Mouse (Mus musculus): ENCODE measurements around the gene Iqce. TPM values are rescaled to one million over a fixed set of nuclear protein-coding genes. Genes with fewer than 3 reads are reported as not detected.

Iqce gene
- 21.9 and 36.2 TPM in 2 replicates for total RNA-seq (2021)
- long read RNA-seq, full-length matches to known transcripts = 2 of 11 reads
- long read RNA-seq, partial matches to known transcripts = 4 of 11 reads
- long read RNA-seq, other reads (novel, unspliced or antisense) = 5 of 11 reads

DNA sequence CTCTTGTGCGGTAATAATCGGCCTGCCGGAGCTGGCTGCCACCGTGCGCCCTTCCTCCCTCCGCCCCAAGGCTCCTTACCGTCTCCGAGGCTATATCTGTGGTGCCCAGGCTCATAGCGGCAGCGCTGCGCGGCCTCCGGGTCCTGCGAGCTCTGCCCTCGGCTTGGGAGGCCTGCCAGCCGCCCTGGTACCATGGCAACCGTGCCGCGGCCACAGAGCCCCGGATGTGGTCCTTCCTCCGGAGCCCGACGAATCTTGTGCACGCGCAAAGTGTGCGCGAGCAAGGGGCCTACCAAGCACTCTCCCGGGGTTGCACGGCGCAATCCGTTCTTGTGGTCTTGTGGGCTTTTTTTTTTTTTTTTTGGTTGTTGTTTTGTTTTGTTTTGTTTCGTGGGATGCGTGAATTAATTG, at the start of gene Iqce:
Gene Iqce (minus strand): TSS at position 276 of the 411 bp plus-strand sequence.
- DNase-seq = peak; percentile 98

DNA sequence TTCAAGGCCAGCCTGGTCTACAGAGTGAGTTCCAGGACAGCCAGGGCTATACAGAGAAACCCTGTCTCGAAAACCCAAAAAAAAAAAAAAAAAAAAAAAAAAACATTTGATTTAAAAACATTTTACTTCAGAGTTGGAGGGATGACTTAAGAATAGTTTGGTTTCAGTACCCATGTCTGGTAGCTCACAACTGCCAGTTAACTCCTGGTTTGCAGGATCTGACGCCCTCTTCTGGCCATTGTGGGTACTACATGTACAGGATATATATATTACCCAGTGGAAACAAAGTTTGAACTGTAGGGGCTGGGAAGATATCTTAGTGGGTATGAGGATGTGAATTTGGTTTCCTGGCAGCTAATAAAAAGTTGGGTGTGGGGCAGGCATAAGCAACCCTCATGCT, 48.7 kb upstream of the Iqce start:
- no peak for DNase-seq

DNA sequence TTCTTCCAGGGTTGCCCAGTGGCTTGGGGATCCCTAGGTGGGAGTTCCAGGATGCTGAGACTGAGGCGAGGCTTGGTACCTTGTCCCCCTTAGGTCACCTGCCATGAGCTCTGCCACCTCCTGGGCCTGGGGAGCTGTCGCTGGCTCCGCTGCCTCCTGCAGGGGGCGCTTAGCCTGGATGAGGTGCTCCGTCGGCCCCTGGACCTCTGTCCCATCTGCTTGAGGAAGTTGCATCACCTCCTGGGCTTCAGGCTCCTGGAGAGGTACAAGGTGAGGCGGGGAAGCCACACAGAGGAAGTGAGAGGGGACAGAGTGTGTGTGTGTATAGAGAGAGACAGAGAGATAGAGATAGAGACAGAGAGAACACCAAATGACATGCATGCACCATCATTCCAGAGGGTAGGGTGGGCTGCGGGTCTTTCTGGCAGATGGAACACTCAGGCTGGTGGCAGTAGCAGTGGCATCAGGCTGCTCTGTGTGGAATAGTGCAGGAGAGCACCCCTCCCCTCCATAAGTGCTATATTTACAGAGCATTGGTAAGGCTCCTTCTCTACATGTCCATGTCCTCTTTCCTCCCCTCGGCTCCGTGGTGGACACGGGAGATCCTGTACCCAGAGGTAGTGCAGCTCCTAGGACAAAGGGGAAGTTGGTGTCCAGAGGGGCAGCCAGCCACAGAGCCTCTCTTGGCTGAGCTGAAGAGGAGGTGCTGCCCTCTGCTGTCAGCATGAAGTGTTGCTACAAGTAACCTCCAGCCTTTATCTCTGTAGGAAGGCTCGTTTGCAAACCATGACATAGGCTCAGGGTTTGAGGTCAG, 47.1 kb upstream of the Iqce start:
- DNase-seq = peak; percentile 73

DNA sequence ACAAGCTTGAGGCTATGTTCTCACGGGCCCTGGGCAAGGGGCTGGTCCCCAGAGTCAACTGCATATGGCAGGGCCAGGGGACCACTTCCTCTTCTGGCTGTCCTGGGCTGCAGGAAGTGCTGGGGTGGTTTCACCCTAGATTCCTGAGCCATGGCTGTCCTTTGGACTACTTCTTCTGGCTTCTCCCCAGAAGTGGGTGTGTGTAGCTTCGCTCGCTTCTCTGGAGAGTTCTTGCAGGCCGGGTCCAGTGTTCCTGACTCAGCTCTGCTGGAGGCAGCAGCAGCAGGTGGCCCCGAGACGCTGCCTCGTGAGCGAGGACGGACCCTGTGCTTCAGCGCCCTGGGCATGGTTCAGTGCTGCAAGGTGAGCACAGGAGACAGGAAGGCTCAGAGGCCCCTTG, 46.2 kb upstream of the Iqce start:
- DNase-seq = no peak

DNA sequence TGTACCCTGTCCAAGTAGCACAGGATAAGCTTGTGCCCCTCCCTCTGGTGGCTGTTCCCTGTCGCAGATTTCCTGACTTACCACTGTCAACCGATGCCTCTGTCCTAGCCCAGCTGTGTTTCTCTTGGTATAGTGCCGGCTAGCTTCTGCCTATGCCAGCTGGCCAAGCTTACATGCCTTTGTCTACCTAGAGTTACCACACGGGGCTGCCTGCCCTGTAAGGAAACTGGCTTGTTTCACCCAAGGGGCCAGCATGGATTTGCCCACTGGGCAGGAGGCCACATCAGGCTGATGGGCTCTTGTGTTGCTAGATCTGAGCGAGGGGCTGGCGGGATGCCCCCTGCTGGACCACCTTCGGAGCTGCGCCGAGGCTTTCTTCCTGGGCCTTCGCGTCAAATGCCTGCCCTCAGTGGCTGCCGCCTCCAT, 41.5 kb upstream of the Iqce start:
- DNase-seq = no peak

DNA sequence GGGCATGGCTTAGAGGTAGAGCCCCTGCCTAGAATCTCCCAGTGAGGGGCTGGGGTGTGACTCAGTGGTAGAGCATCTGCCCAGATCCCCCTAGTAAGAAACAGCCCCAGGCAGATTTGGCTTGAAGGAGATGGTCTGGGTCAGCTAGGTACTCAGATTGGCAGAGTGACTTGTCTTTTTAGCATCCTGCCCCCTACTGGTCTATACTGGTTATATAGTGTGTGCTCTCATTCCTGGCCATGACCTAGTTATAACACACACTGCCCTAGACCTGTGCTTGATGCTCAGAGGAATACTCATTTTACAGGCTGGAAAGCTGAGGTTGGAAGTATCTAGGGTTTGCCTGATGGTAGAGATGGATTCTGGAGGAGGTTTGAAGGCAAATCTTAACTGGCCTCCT, 39.7 kb upstream of the Iqce start:
- DNase-seq = no peak

DNA sequence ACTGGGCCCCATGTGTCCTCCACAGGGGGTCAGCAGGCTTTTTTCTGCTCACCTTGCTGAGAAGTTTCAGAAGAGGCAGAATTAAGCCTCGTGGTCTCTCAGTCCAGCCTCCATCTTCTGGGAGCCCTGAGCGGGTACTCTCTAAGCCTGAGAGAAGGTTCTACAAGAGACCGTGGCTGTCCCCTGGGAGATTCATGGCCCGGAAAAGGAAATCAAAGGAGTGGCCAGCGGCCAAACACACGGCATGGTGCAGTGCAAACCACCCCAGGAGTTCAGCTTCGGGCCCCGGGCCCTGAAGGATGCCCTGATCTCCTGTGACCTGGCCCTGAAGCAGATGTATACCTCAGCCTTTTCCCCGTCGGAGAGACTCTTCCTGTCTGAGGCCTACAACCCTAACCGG, 38.9 kb upstream of the Iqce start:
- peak; percentile 35 for DNase-seq

DNA sequence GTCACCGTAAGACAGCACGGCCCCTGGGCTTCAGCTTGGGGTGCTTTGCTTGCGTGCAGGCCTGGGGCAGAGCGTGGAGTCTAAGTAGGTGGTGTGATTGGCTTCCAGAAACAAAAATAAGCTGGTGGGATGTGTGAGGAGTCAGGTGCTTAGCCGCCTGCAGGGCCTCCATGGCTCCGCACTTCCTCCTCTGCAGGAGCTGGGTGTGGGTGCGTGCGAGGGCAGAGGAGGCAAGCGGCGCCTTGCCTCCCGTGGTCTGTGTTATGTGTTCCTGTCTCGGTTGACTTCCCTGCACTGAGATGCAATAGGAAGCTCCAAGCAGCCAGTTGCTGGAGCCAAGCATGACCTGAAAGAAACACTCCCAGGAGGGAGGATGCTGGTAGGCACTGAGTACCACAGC, 37.6 kb upstream of the Iqce start:
- no peak for DNase-seq

DNA sequence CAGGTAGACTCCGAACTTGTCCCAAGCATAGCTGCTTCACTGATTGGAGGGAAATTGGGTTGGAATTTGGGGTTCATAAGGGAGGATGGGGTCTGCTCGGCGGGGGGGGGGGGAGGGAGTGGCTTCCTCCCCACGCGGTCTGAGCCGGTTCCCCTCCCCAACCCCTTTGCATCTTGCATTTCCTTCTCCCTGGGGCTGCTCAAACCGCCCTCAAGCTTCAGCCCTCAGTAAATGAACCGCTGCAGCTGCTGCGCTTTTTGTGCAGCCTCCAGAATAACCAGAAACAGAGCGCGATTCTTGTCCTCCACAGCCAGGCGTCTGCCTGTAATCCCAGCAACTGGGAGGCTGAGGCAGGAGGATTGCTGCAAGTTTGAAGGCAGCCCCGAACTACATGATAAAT, 34.0 kb upstream of the Iqce start:
- DNase-seq = no peak

DNA sequence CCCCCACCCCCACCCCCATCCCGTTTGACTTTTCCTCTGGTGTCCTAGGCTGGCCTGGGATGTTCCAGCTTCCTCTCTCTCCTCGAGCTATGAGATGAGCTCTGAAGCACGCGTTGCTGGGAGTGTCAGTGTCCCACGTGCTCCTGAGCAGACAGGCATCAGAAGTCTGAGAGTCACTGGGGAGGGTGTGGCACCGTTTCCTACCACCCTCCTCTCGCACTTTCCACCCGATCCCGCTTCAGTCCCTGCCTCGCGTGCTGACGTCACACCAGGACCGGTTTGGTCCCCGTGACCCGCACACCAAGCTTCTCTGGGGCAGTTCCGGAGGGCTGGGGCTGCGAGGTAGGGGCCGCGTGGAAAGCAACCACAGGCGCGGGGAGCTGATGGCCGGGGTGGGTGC, 33.1 kb upstream of the Iqce start:
- peak; percentile 37 for DNase-seq

DNA sequence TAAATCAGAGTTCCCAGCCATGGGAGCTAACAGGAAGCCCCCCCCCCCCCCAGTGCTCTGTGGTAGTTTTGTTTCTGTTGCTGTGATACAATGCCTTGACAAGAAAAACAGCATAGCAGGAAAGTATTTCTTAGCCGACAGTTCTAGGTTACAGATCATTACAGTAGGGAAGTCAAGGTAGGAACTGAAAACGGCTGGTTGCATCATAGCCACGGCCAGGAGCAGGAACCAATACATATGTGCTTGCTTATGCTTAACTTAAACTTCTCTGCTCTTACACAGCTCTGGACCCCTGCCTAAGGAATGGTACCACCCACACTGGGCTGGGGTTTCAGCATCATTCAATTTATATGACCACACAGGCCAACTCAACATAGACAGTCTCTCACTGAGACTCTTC, 31.2 kb upstream of the Iqce start:
- DNase-seq = no peak

DNA sequence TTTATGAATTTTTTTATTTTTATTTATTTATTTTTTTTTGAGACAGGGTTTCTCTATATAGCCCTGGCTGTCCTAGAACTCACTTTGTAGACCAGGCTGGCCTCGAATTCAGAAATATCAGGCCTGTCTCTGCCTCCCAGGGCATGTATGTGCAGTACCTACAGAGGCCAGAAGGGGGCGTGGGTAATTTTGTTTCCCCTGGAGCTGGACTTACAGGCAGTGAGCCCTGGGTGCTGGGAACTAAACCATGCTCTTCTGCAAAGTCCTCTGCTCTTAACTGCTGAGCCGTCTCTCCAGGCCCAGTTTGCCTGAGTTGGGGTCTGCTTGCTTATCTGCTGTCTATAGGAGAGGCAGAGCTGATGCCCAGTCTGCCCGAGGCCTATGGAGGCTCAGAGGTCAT, 30.0 kb upstream of the Iqce start:
- DNase-seq = no peak

DNA sequence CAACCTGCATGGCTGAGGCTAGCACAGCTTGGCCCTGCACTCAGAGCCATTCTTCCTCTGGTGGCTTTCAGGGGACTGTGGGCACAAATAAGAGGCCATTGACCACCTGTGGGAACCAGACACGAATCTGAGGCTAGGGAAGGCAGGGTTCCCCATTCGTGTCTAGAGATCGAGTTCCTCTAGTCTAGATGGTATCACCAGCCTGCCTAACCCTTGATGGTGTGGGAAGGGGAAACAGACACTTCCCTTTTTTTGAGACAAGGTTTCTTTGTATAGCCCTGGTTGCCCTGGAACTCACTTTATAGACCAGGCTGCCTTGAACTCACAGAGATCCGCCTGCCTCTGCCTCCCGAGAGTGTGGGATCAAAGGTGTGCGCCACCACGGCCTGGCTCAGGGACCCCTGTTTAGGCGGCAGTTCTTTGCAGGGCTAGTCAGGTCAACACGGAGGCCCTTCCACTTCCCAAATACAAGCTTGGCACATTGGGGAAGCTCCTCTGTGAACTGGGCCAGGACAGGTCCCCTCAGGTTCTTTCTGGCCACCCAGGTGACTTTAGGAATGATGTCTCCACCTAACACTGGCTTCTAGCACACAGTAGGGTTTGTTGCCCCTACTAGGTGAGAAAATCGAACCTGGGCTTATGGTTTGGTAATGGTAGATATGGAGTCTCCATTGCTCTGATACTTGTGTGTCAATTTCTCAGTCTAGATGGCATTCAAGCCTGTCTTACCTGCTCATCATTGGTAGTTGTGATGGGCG, 29.0 kb upstream of the Iqce start:
- DNase-seq = no peak

DNA sequence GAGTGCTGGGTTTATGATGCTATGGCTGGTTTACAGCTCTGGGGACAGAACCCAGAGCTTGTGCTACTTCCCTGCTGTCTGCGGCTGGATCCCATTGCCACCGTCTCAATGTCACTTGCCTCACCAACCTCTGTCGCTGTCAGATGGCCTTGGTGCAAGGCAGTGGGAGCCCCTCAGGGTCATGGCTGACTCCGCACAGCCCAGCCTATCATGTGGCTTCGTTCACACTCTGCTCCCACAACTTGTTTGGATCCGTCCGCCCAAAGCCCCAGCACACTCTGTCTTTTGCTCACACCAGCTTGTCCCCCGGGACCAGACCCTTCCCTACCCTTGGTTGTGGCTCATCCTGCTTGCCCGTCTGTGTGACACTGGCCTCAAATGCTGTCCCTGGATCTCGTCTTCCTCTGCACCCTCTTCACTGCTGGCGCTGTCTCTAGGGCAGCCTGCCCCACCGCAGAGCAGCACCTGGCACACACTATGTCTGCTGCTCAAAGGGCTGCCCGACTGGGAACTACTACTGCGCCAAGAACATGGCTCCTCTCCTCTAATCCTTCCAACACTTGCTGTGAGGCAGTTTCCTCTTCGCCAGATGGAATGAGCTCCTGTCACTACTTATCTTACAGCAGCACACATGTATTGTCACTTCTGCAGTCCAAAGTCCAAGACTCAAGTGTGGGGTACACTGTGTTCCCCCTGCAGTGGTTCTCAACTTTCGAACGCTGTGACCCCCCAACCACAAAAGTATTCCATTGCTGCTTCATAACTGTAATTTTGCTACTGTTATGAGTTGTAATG, 25.0 kb upstream of the Iqce start:
- DNase-seq = peak; percentile 60

DNA sequence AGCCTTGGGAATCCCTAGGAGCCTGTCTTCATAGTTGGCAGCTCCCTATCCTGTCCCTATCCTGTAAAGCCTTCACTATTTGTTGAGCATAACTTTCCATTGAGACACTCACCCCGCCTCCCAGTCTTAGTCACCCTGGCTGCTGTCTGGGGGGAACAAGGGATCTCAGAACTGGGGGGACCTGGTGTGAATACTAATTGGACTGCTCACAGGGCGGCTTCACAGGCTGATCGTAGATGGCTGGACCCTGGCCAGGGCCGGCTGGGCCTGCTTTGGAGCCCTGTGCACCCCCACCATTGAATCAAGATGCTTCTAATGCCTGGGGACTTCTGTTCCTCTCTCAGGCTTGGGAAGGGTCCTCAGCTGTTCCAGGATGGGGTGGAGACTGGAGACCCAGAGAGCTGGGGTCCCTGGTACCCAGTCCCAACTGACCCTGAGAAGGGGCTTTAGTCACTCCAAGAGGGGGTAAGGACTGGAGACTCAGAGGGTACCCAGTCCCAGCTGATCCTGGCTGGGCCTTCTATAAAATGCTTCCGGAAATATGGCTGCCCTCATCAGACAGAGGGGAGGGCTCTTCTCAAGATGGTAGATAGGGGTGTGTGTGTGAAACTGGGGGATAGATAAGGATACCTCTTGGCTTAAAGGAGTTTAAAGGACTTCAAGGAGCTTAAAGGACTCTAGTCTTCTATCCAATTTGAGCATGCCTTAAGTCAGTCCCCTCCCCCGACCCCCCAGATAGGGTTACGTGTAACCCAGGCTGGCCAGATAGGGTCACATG, 24.1 kb upstream of the Iqce start:
- no peak for DNase-seq

DNA sequence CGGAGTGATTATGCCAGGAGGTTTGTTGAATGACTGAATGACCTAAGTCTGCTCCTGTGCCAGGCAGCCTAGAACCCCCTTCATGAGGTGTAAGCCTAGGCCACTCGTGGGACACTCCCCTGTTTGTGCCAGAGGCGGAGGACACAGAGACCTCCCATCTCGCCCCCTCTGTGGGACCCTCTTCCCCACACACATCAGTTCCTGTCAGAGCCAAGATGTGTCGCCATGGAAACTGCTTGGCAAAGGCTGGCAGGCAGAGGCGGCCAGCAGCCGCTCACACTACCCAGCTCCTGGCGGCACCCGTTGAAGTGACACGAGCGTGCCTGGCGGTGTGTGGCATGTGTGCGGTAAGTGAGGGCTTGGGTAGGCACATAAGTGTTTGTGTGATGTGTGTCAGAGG, 21.6 kb upstream of the Iqce start, which contains the start of gene Amz1:
Gene Amz1 (plus strand): TSS at position 306 of the 400 bp plus-strand sequence.
- DNase-seq = no peak

DNA sequence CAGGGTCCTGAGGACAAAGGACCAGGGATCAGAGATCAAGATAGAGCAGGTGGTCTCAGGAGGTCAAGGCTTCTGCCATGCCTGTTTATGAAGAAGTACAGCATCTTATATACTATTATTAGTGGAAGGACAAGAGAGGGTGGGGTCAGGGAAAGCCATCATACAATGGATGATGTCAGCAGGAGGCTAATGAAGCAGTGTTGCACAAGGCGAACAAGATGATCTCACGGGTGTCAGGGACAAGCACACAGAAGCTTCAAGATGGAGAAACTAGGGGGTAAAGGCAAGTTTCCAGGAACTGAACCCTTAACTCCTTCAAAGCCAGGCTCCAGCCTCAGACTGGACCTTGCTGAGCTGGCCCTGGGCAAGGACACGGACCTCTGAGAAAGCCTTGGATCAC, 19.9 kb upstream of the Iqce start:
- DNase-seq = no peak

DNA sequence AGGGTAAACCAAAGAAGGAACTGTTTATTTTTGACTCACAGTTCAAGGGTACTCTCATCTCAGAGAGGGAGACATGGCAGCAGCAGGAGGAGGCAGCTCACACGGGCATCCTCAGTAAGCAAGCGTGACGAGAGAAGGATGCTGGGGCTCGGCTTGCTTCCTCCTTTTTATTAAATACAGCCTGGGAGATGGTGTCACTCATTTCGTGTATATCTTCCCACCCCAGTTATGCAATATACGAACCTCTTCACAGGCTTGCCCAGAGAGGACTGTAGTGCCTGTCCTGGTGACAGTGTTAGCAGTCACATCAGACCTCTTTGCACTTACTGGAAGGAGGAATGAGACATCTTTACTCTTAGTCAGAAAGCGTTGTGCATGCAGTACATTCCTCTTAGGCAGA, 18.6 kb upstream of the Iqce start:
- no peak for DNase-seq

DNA sequence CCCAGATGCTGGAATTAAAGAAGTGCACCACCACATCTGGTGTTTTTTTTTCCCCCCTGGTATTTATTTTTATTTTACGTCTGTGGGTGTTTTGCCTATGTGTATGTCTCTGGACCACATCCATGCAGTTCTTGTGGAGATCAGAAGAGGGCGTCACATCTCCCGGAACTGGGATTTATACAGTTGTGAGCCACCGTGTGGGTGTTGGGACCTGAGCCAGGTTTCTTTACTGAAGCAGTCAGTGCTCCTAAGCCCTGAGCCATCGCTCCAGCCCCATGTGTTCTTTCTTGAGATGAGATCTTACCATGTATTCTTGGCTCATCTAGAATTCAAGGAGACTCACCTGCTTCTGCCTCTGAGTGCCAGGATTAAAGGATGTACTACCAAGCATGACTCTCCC, 8.9 kb upstream of the Iqce start:
- no peak for DNase-seq

DNA sequence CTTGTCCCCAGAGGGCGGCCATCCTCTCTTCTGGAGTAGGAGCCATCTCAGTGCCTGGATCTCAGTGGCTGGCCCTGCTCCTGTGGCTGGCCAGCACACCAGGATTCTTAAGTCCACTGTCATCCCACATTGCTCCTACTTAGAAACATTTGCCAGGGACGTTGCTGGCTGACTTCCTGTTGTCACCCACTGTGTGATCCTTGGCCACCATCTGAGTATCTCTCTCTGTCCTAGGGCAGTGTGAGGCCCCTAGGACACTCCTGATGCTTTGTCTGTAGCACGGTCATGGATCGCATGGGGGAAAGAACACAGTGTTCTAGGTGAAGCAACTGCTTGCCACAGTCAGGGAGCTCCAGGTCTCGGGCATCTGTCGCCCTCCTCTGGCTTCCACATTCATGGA, 8.1 kb upstream of the Iqce start:
- no peak for DNase-seq

DNA sequence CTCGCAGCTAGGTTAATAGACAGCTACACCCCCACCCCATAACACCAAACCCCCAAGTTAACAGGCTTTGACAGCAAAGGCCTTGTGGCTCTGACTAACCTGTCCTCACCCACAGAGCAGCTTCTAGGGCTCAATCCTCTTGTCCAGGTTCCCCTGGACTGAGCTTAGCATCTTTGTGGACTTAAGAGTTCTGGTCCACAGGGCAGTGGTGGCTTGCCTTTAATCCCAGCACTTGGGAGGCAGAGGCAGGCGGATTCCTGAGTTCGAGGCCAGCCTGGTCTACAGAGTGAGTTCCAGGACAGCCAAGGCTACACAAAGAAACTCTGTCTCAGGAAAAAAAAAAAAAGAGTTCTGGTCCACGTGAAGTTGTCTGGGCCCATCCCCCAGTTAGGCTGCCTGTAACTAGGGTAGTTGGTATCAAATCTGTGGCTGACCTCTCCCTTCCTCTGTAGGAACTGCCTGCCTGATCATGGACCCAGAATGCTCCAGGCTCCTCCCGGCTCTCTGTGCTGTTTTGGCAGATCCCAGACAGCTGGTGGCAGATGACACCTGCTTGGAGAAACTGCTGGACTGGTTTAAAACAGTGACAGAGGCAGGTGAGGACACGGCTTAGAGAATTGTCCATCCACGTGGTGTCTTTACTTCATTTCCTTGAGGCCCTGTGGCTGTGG, 3.5 kb upstream of the Iqce start:
- no peak for DNase-seq
